Mouse (Mus musculus): ENCODE data around the gene Nudt22.

DNA sequence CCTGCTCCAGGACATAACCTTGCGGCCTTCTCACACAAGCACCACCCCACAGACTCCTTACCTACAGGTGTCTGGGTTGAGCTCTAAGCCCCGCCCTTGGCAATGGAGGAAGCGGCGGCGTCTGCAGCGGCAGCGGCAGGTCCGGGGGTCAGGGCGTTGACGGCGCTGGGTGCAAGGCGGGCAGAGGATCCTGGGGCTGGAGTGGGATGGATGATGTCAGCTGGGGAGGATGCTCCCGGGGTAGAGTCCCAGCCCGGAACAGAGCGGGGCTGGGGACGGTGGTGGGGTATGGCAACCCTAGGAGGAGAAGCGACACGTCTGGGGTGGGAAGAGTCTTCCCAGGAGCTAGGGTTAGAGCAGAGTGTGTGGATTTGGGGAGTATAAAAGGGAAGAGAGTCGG, 10.6 kb downstream of the Nudt22 start:
- TF ChIP-seq CTCF (IDR thresholded peaks at IDR 0.05; ENCODE audit: insufficient read depth, low read depth, low read length) (no peak), POLR2A (IDR thresholded peaks at IDR 0.05; ENCODE audit: insufficient read depth, low read depth, low read length) (no peak)
